Mouse (Mus musculus): ENCODE results near the gene Megf8. TPM values are rescaled to one million over a fixed set of nuclear protein-coding genes. Genes with fewer than 3 reads are reported as not detected.

Megf8 gene
- total RNA-seq, 2 experiments from 2014 or later, result 3.1 to 4.0 TPM

DNA sequence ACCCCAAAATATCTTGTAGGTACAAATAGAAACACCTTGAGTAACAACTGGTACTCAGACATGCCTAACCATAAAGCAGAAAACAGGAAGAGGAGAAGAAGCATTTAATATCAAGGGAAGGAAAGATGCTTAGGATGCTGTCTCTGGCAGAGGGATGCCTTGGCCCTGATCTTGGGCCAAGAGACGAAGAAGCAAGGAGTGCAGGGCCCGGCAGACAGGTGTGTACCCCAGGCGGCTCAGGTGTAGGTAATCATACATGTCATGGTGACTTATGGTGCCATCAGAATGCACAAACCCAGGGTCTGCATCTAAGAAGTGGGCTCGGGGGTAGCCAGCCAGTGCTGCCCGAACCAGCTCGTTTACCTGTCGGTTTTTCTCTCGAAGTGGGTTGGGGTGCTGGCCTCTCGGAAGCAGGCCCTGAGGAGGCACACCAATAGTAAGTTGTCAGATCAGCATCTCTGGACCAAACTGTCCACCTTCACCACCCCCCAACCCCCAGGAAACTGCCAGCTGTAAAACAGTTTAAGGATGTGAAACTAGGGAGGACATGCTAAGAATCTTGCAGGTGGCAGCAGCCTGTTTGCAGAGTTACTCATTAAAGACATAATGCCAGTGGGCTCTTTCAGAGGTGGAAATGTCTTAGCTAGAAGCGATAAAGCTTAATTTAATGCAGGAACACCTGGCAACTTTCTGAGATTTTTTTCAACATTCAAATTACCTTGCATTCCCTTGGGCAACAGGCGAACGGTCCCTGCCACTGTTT is 21.8 kb upstream of the Megf8 start:
- no peak for ATAC-seq (replicated peaks; ENCODE audit: poor library complexity, severe bottlenecking)

GRCm38 (mm10) chr7:25296945-25297453 is 20.0 kb upstream of the Megf8 start:
- ATAC-seq (replicated peaks; ENCODE audit: poor library complexity, severe bottlenecking), result peak; percentile 29

- ATAC-seq (replicated peaks; ENCODE audit: poor library complexity, severe bottlenecking), result peak; percentile 71
Observed at GRCm38 (mm10) chr7:25297454-25298325, 19.3 kb upstream of the Megf8 start, which contains the start of gene Pafah1b3. Gene Pafah1b3, minus strand, starts transcription at chr7:25297986.

DNA sequence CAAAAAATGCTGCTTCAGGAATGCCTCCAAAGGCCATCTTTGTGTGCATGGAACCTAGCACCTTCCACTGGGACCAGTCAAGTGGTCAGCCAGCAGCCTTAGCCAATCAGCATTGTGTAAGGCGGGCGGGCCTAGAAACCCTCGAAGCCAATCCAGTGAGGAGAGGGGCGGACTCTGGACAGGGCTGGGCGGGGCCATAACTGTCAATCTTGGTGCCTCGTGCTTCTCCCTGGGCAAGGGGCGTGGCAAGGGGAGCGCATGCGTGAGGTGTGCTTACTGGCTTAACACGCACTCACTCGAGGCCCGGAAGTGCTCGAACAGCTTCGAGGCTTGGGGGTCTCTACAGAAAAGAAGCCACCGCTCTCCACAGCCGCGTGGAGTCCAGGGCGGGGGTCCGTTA is 15.9 kb upstream of the Megf8 start, which contains the start of gene Prr19:
Gene Prr19 (plus strand): TSS at position 349 of the 400 bp plus-strand sequence.
- peak; percentile 33 for ATAC-seq (replicated peaks; ENCODE audit: poor library complexity, severe bottlenecking)

GRCm38 (mm10) chr7:25303003-25303684 is 13.8 kb upstream of the Megf8 start:
- no peak for ATAC-seq (replicated peaks; ENCODE audit: poor library complexity, severe bottlenecking)

- ATAC-seq (replicated peaks; ENCODE audit: poor library complexity, severe bottlenecking), result no peak
Observed at GRCm38 (mm10) chr7:25303685-25304006, 13.3 kb upstream of the Megf8 start.

GRCm38 (mm10) chr7:25305481-25305880 is 11.5 kb upstream of the Megf8 start:
- no peak for ATAC-seq (replicated peaks; ENCODE audit: poor library complexity, severe bottlenecking)

GRCm38 (mm10) chr7:25305956-25306613 is 10.9 kb upstream of the Megf8 start, which contains the start of gene Tmem145:
Gene Tmem145, plus strand, starts transcription at chr7:25306106.
- peak; percentile 94 for ATAC-seq (replicated peaks; ENCODE audit: poor library complexity, severe bottlenecking)

GRCm38 (mm10) chr7:25306614-25306996 is 10.4 kb upstream of the Megf8 start:
- no peak for ATAC-seq (replicated peaks; ENCODE audit: poor library complexity, severe bottlenecking)

DNA sequence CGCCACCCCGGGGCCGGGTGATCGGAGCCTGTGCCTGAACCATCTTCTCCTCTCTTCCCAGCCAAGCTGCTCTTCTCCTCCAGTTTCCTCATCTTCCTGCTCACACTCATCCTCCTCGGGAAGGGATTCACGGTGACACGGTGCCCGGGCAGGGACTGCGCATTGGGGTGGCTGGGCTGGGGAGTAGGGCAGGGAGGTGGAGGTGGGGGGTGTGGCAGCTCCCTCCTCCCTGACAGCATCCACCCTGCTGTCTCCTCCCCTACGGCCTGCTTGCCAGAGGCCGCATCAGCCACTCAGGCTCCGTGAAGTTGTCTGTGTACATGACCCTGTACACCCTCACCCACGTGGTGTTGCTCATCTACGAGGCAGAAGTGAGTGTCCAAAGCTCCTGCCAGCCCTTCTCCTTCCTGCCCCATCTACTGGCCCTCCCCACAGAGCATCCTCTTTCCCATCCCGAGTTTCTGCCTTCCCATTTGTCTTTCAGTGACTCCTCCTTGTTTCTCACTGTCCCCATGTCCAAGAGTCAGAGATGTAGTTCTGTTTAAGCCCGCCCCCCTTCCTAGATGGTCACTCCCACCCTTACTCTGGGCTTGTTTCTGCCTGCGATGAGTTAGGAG is 8.2 kb upstream of the Megf8 start:
- no peak for ATAC-seq (replicated peaks; ENCODE audit: poor library complexity, severe bottlenecking)

DNA sequence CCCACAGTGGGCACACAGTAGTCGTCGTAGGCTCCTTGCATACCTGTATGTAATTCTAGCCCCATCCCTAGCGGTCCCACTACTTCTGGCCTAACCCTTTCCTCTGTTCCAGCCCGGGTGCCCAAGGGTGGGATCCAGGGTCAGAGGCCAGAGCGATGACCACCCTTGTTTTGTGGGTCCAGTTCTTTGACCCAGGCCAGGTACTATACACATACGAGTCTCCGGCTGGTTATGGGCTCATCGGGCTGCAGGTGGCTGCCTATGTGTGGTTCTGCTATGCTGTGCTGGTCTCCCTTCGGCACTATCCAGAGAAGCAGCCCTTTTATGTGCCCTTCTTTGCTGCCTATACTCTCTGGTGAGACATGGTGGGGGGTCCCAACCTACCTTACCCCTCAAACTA is 7.5 kb upstream of the Megf8 start:
- no peak for ATAC-seq (replicated peaks; ENCODE audit: poor library complexity, severe bottlenecking)

DNA sequence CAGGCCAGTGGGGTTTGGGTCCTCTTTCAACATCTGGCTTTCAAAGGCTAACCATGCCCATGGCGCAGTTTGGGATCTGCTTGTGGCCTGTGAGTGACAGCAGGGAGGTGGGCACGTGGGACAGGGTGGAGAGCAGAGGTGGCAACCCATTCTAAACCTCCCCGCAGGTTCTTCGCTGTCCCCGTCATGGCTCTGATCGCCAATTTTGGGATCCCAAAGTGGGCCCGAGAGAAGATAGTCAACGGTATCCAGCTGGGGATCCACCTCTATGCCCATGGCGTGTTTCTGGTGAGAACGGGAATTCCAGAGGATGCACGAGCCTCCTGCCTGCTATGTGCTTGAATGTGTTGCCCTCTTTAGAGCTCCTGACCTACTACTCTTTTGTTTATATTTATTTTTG is 5.8 kb upstream of the Megf8 start:
- no peak for ATAC-seq (replicated peaks; ENCODE audit: poor library complexity, severe bottlenecking)

GRCm38 (mm10) chr7:25313325-25313724 is 3.6 kb upstream of the Megf8 start:
- no peak for ATAC-seq (replicated peaks; ENCODE audit: poor library complexity, severe bottlenecking)

GRCm38 (mm10) chr7:25314606-25315305 is 2.2 kb upstream of the Megf8 start:
- no peak for ATAC-seq (replicated peaks; ENCODE audit: poor library complexity, severe bottlenecking)

GRCm38 (mm10) chr7:25315306-25316041 is 1.5 kb upstream of the Megf8 start:
- ATAC-seq (replicated peaks; ENCODE audit: poor library complexity, severe bottlenecking), result no peak

GRCm38 (mm10) chr7:25317446-25317999 is 559 bp downstream of the Megf8 start:
- no peak for ATAC-seq (replicated peaks; ENCODE audit: poor library complexity, severe bottlenecking)

GRCm38 (mm10) chr7:25322058-25322484 is 5.1 kb downstream of the Megf8 start:
- no peak for ATAC-seq (replicated peaks; ENCODE audit: poor library complexity, severe bottlenecking)

- peak; percentile 56 for ATAC-seq (replicated peaks; ENCODE audit: poor library complexity, severe bottlenecking)
Observed at GRCm38 (mm10) chr7:25323219-25323618, 6.3 kb downstream of the Megf8 start.
